Mouse (Mus musculus) thymus, postnatal 0 days (tissue): ENCODE data around the gene Scgb1b24. TPM values are rescaled to one million over a fixed set of nuclear protein-coding genes. Genes with fewer than 3 reads are reported as not detected.

Source experiments
- DNase-seq: peaks from one replicate; pipeline ENCODE4 v3.0.0-alpha.2; 2015; ENCODE audit warnings: low spot score
- polyA plus RNA-seq: library from polyadenylated mRNA; unstranded; fragments of >200 nt; fragmentation: Nextera tagmentation; extraction: Ambion mirVana; gene quantifications from 2 replicates; pipeline ENCODE4 v1.2.1, GENCODE M21; 2015

Scgb1b24 gene
- not detected in 2 replicates for polyA plus RNA-seq

- DNase-seq, result no peak
Measured at GRCm38 (mm10) chr7:33743499-33743898, at the start of gene Scgb1b24. Gene Scgb1b24, plus strand, starts transcription at chr7:33743799.

GRCm38 (mm10) chr7:33739212-33739611 is 4.4 kb upstream of the Scgb1b24 start, which contains the start of gene Scgb2b24:
Gene Scgb2b24, minus strand, starts transcription at chr7:33739312.
- DNase-seq, result no peak

Other genes starting within 250 kb of the Scgb1b24 start
- gene Scgb2b21, start 223.3 kb upstream of the Scgb1b24 start, polyA plus RNA-seq, result not detected in 2 replicates
- not detected in 2 replicates for gene Scgb2b24, start 4.5 kb upstream of the Scgb1b24 start, polyA plus RNA-seq
- gene Scgb2b26, start 201.2 kb downstream of the Scgb1b24 start, polyA plus RNA-seq, result not detected in 2 replicates